In genomic region chr6:133104922-133105859, GRCm38 (mm10) we compare ENCODE assay signal across 8 mouse cellular contexts. TPM values are rescaled to one million over a fixed set of nuclear protein-coding genes. Genes with fewer than 3 reads are reported as not detected.
A peak's percentile ranks its signal among the peaks of the same experiment; 100 is the strongest.
DNase-seq lines count a peak whose midpoint lies in the region; ATAC-seq and TF ChIP-seq lines count a peak whose summit lies in the region.

No protein-coding gene starts in this region.

- peak overlapping the region; percentile 94 for H3K27ac ChIP-seq in MEL (ENCODE audit: control insufficient read depth, low read depth, low read length)
- H3K27ac ChIP-seq in cerebellum, adult 2 months (ENCODE audit: insufficient read depth, low read length) = peak overlapping the region; percentile 98
- H3K27ac ChIP-seq in forebrain, postnatal 0 days (ENCODE audit: low read depth, low read length) = peak overlapping the region; percentile 99
- peak overlapping the region; percentile 98 for H3K27ac ChIP-seq in lung, embryonic 15.5 days

- H3K4me2 ChIP-seq in forebrain, postnatal 0 days (ENCODE audit: low read depth) = peak overlapping the region; percentile 45
- H3K4me2 ChIP-seq in lung, embryonic 15.5 days = peak overlapping the region; percentile 68

- peak; percentile 77 to 78; a peak in 3 of 4 replicates for TF ChIP-seq POLR2A in MEL (IDR thresholded peaks at IDR 0.05; ENCODE audit: control insufficient read depth in 1 of 2, insufficient read depth in 1 of 2, low read depth in 1 of 2, low read length in 2 of 2, poor library complexity in 1 of 2)
- peak; percentile 68 for TF ChIP-seq POLR2A in cerebellum, adult 2 months (IDR thresholded peaks at IDR 0.05; ENCODE audit: borderline replicate concordance, insufficient read depth, low read length)

- H3K9ac ChIP-seq in MEL (ENCODE audit: control insufficient read depth, low read depth, low read length, poor library complexity, severe bottlenecking) = peak overlapping the region; percentile 97
- peak overlapping the region; percentile 97 for H3K9ac ChIP-seq in forebrain, postnatal 0 days
- peak overlapping the region; percentile 89 for H3K9ac ChIP-seq in lung, embryonic 15.5 days

- H3K36me3 ChIP-seq in MEL (ENCODE audit: control insufficient read depth in 1 of 2, insufficient read depth in 2 of 2, low read length in 2 of 2) = peaks cover 0 to 8% of the 10 kb centered on the region in 2 experiments; a peak in 2 of 4 replicates
- H3K36me3 ChIP-seq in forebrain, postnatal 0 days (ENCODE audit: insufficient read depth) = no peaks in the 10 kb centered on the region
- peaks cover 10% of the 10 kb centered on the region; the same call in 1 of the 2 replicates for H3K36me3 ChIP-seq in lung, embryonic 15.5 days

- peak overlapping the region; percentile 68 to 95 for H3K4me3 ChIP-seq in MEL (ENCODE audit: control insufficient read depth in 1 of 2, insufficient read depth in 1 of 2, low read depth in 2 of 2, low read length in 2 of 2)
- peak overlapping the region; percentile 98 for H3K4me3 ChIP-seq in cerebellum, adult 2 months (replicated peaks; ENCODE audit: insufficient read depth, low read depth, low read length)
- peak overlapping the region; percentile 82 for H3K4me3 ChIP-seq in forebrain, postnatal 0 days (ENCODE audit: low read depth, low read length)
- peak overlapping the region; percentile 80 for H3K4me3 ChIP-seq in lung, embryonic 15.5 days

- H3K27me3 ChIP-seq in MEL (ENCODE audit: control insufficient read depth in 1 of 2, insufficient read depth in 2 of 2, low read length in 2 of 2) = no peaks in the 10 kb centered on the region
- H3K27me3 ChIP-seq in cerebellum, adult 2 months (ENCODE audit: control insufficient read depth, insufficient read depth, low read length) = no peaks in the 10 kb centered on the region
- H3K27me3 ChIP-seq in forebrain, postnatal 0 days (ENCODE audit: insufficient read depth, low read length) = no peaks in the 10 kb centered on the region
- H3K27me3 ChIP-seq in lung, embryonic 15.5 days = no peaks in the 10 kb centered on the region

- TF ChIP-seq RAD21 in MEL (IDR thresholded peaks at IDR 0.05; ENCODE audit: low read depth, low read length) = no peak

- H3K9me3 ChIP-seq in MEL (replicated peaks; ENCODE audit: insufficient read depth, low read length) = no peaks in the 10 kb centered on the region
- no peaks in the 10 kb centered on the region for H3K9me3 ChIP-seq in forebrain, postnatal 0 days (ENCODE audit: low read length)
- H3K9me3 ChIP-seq in lung, embryonic 15.5 days = no peaks in the 10 kb centered on the region

- peaks cover 7% of the 10 kb centered on the region for H3K79me2 ChIP-seq in MEL (ENCODE audit: control insufficient read depth, insufficient read depth, low read length, poor library complexity)

- peak in 1 of 2 experiments; percentile 38; a peak in 1 of 4 replicates for TF ChIP-seq EP300 in MEL (IDR thresholded peaks at IDR 0.05; ENCODE audit: low read depth in 1 of 2, low read length in 2 of 2)

- peak; percentile 99 for ATAC-seq in forebrain, postnatal 0 days
- ATAC-seq in lung, embryonic 15.5 days (ENCODE audit: borderline replicate concordance, extremely low read depth, low FRiP score, low TSS enrichment) = peak; percentile 98

- TF ChIP-seq CTCF in MEL (IDR thresholded peaks at IDR 0.05 in 2 of 3, conservative IDR thresholded peaks at IDR 0.05 in 1 of 3; ENCODE audit: control insufficient read depth in 1 of 3, insufficient read depth in 1 of 3, low read depth in 2 of 3, low read length in 3 of 3, poor library complexity in 1 of 3, severe bottlenecking in 1 of 3) = no peak
- no peak for TF ChIP-seq CTCF in cerebellum, adult 2 months (IDR thresholded peaks at IDR 0.05; ENCODE audit: borderline replicate concordance, insufficient read depth, low read depth, low read length)
- no peak for TF ChIP-seq CTCF in forebrain, postnatal 0 days (IDR thresholded peaks at IDR 0.05; ENCODE audit: low read depth)

- under 1% methylated on average over 62 of the region's 62 CpGs for WGBS in cerebellum, adult 2 months
- 4% methylated on average over 62 of the region's 62 CpGs for WGBS in forebrain, postnatal 0 days
- WGBS in lung, embryonic 15.5 days = under 1% methylated on average over 62 of the region's 62 CpGs

- peak; percentile 95 for DNase-seq in MEL (ENCODE audit: low read depth, low spot score)
- peak; percentile 93 for DNase-seq in cerebellum, adult 2 months
- peak; percentile 94 for DNase-seq in forebrain, postnatal 0 days
- DNase-seq in heart, postnatal 4 days = peak; percentile 95
- DNase-seq in layer of hippocampus, adult 8-10 months (ENCODE audit: low spot score in 2 of 2) = peak; percentile 87 to 89
- peak; percentile 79 for DNase-seq in ovary, adult 18-20 months (ENCODE audit: low spot score)
- peak; percentile 74 for DNase-seq in thymus, postnatal 0 days (ENCODE audit: low spot score)

- peaks cover 0 to 2% of the 10 kb centered on the region in 2 experiments; a peak in 1 of 4 replicates for H3K4me1 ChIP-seq in MEL (ENCODE audit: control insufficient read depth in 1 of 2, insufficient read depth in 2 of 2, low read length in 2 of 2)
- no peaks in the 10 kb centered on the region for H3K4me1 ChIP-seq in cerebellum, adult 2 months (ENCODE audit: control insufficient read depth, insufficient read depth, low read length)
- 0 out of 2 replicates have a peak, but pooled peaks cover 5% of the 10 kb centered on the region for H3K4me1 ChIP-seq in forebrain, postnatal 0 days (ENCODE audit: insufficient read depth)
- no peaks in the 10 kb centered on the region for H3K4me1 ChIP-seq in lung, embryonic 15.5 days

TF ChIP-seq in MEL, 35 proteins besides CTCF, POLR2A, EP300 and RAD21:
- no peak for TF ChIP-seq MYB (IDR thresholded peaks at IDR 0.05; ENCODE audit: low read depth, low read length)
- TF ChIP-seq ZMIZ1 (IDR thresholded peaks at IDR 0.05; ENCODE audit: low read depth, low read length) = 0 out of 2 replicates have a peak, but pooled peaks have one; percentile 40
- peak; percentile 70; the same call in 1 of the 2 replicates for TF ChIP-seq SIN3A (IDR thresholded peaks at IDR 0.05; ENCODE audit: low read length)
- peak; percentile 58 for TF ChIP-seq TBP (IDR thresholded peaks at IDR 0.05; ENCODE audit: low read depth, low read length)
- no peak for TF ChIP-seq ELF1 (IDR thresholded peaks at IDR 0.05; ENCODE audit: low read depth, low read length)
- TF ChIP-seq NRF1 (IDR thresholded peaks at IDR 0.05; ENCODE audit: insufficient read depth, low read depth, low read length, poor library complexity, severe bottlenecking) = peak; percentile 55
- TF ChIP-seq HCFC1 (IDR thresholded peaks at IDR 0.05; ENCODE audit: low read depth, low read length) = peak; percentile 86
- peak; percentile 56 for TF ChIP-seq NELFE (IDR thresholded peaks at IDR 0.05; ENCODE audit: low read depth, low read length)
- peak; percentile 99 for TF ChIP-seq CHD2 (IDR thresholded peaks at IDR 0.05; ENCODE audit: low read length)
- peak; percentile 52; the same call in 1 of the 2 replicates for TF ChIP-seq MXI1 (IDR thresholded peaks at IDR 0.05; ENCODE audit: low read depth, low read length)

RNA-seq across cellular contexts. Expression of gene Smim10l1, which starts 0.5 kb away (rescaled TPM):
- total RNA-seq in MEL (2012; rRNA removed) = 11.4 and 14.3 TPM in 2 replicates
- 10 to 100 TPM in 1 of 2 experiments, not detected in 1; 28.0 TPM for polyA plus RNA-seq in MEL (2012; ENCODE audit: insufficient read depth in 1 of 2, insufficient read length in 2 of 2, low read depth in 1 of 2, low replicate concordance in 2 of 2, missing spikeins in 1 of 2)
- polyA plus RNA-seq in cerebellum, adult 2 months (2012; rRNA removed) = 82.1 and 84.5 TPM in 2 replicates
- 162 and 168 TPM in 2 replicates for total RNA-seq in forebrain, postnatal 0 days (2014; rRNA removed)
- 116 and 126 TPM in 2 replicates for polyA plus RNA-seq in forebrain, postnatal 0 days (2015; fragmentation: Nextera tagmentation; extraction: Ambion mirVana)
- total RNA-seq in heart, postnatal 4 days (2021) = 10 to 100 TPM; 59.0 to 61.6 TPM
- total RNA-seq in layer of hippocampus, adult 8-10 months (2022) = 10 to 100 TPM; 83.5 to 95.3 (median 94.0) TPM
- polyA plus RNA-seq in lung, embryonic 15.5 days (2015; fragmentation: Nextera tagmentation; extraction: Ambion mirVana) = 79.6 and 79.8 TPM in 2 replicates
- 50.6 and 51.2 TPM in 2 replicates for polyA plus RNA-seq in thymus, postnatal 0 days (2015; fragmentation: Nextera tagmentation; extraction: Ambion mirVana)

RNA-seq across cellular contexts. Expression of gene Tas2r140, which starts 49.6 kb away (rescaled TPM):
- total RNA-seq in MEL (2012; rRNA removed) = not detected in 2 replicates
- polyA plus RNA-seq in MEL (2012; ENCODE audit: insufficient read depth in 1 of 2, insufficient read length in 2 of 2, low read depth in 1 of 2, low replicate concordance in 2 of 2, missing spikeins in 1 of 2) = not detected
- polyA plus RNA-seq in cerebellum, adult 2 months (2012; rRNA removed) = not detected in 2 replicates
- total RNA-seq in forebrain, postnatal 0 days (2014; rRNA removed) = not detected in 2 replicates
- not detected in 2 replicates for polyA plus RNA-seq in forebrain, postnatal 0 days (2015; fragmentation: Nextera tagmentation; extraction: Ambion mirVana)
- total RNA-seq in heart, postnatal 4 days (2021) = not detected
- total RNA-seq in layer of hippocampus, adult 8-10 months (2022) = not detected
- not detected in 2 replicates for polyA plus RNA-seq in lung, embryonic 15.5 days (2015; fragmentation: Nextera tagmentation; extraction: Ambion mirVana)
- not detected in 2 replicates for polyA plus RNA-seq in thymus, postnatal 0 days (2015; fragmentation: Nextera tagmentation; extraction: Ambion mirVana)

Comparison
In these comparisons a context has a peak if more than half of its experiments do, and no peak if none do; other contexts are left out.
1. Peak in every context shown above with its lines: DNase-seq, ATAC-seq, H3K4me3 ChIP-seq and H3K27ac ChIP-seq.